Mouse (Mus musculus) intestine, embryonic 16.5 days (tissue): ENCODE results near the gene Khdc1c. TPM values are rescaled to one million over a fixed set of nuclear protein-coding genes. Genes with fewer than 3 reads are reported as not detected.
A peak's percentile ranks its signal among the peaks of the same experiment; 100 is the strongest.
"Not testable (repeated sequence)": the region's sequence is repeated elsewhere in the genome, so short reads cannot be mapped to it uniquely, and the experiment has no call there.

ENCODE experiments used
- ATAC-seq: fragments of 200-750 bp; cut with Nextera tagmentation; 2 replicates; pipeline ENCODE4 v1.8.0; 2017; ENCODE audit warnings: moderate TSS enrichment, moderate library complexity
- H3K27ac ChIP-seq: fragments of 300-500 bp; sonication (generic); 2 replicates; pipeline ENCODE4 v1.5.1; 2014; ENCODE audit warnings: mild to moderate bottlenecking, low read length
- H3K27me3 ChIP-seq: fragments of 300-500 bp; sonication (generic); replicated peaks from 2 replicates; pipeline ENCODE4 v1.6.1; 2014; ENCODE audit warnings: low read length, control low read depth, mixed read lengths; ENCODE audit not compliant: control insufficient read depth, insufficient read depth
- H3K36me3 ChIP-seq: fragments of 300-500 bp; sonication (generic); 2 replicates; pipeline ENCODE4 v1.6.1; 2014; ENCODE audit warnings: low read length, control low read depth; ENCODE audit not compliant: control insufficient read depth, insufficient read depth
- H3K4me1 ChIP-seq: fragments of 300-500 bp; sonication (generic); 2 replicates; pipeline ENCODE4 v1.6.1; 2014; ENCODE audit warnings: low read length, control low read depth, mixed read lengths; ENCODE audit not compliant: control insufficient read depth, insufficient read depth
- H3K4me2 ChIP-seq: fragments of 300-500 bp; sonication (generic); 2 replicates; pipeline ENCODE4 v1.6.1; 2014; ENCODE audit warnings: low read depth, low read length, control low read depth
- H3K4me3 ChIP-seq: fragments of 300-500 bp; sonication (generic); 2 replicates; pipeline ENCODE4 v1.5.1; 2014; ENCODE audit warnings: mild to moderate bottlenecking, low read length
- H3K9ac ChIP-seq: fragments of 300-500 bp; sonication (generic); 2 replicates; pipeline ENCODE4 v1.6.1; 2014; ENCODE audit warnings: low read depth, low read length
- H3K9me3 ChIP-seq: fragments of 300-500 bp; sonication (generic); 2 replicates; pipeline ENCODE4 v1.6.1; 2016; ENCODE audit warnings: low read length, control low read depth; ENCODE audit not compliant: control insufficient read depth
- WGBS: fragments of 180-500 bp; shearing (Covaris S2); extraction: QIAGEN DNeasy Blood & Tissue Kit; methylation state at CpG from one replicate; pipeline ENCODE4 v1.1.7; 2014; 5-methylcytosine and 5-hydroxymethylcytosine counted together
- polyA plus RNA-seq: library from polyadenylated mRNA; unstranded; fragments of >200 nt; fragmentation: Nextera tagmentation; extraction: Ambion mirVana; gene quantifications from 2 replicates; pipeline ENCODE4 v1.2.1, GENCODE M21; 2015

Gene Khdc1c
- polyA plus RNA-seq, 1 experiment from 2014 or later = not detected

GRCm38 (mm10) chr1:21340745-21341144 lies 27.4 kb upstream of the Khdc1c start:
- H3K9ac ChIP-seq = no peak overlapping the region
- H3K27me3 ChIP-seq = no peaks in the 10 kb centered on the region
- H3K9me3 ChIP-seq = no peaks in the 10 kb centered on the region
- H3K4me3 ChIP-seq = no peak overlapping the region
- 96% methylated on average over 1 of the region's 1 CpGs for WGBS
- no peak overlapping the region for H3K4me2 ChIP-seq
- no peak for ATAC-seq
- H3K27ac ChIP-seq = no peak overlapping the region
- no peaks in the 10 kb centered on the region for H3K4me1 ChIP-seq
- no peaks in the 10 kb centered on the region for H3K36me3 ChIP-seq

DNA sequence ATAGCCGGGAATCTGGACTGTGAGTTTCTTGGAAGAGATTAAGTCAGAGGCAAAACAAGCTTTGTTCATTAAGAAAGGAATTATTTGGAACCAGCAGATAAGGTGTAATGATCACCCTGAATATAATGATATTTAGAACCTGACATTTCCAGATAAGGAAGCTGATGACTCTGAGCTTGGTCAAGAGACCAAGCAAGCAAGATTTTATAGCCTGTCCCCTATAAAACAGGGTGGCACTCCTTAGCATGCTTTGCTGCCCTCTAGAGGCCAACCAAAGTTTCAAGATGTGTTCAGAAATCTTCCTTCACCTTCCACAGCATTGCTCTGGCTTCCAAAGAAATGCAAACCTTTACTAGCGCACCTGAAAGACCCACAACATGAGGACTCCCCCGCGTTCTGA lies 23.9 kb upstream of the Khdc1c start:
- no peaks in the 10 kb centered on the region for H3K9me3 ChIP-seq
- H3K4me3 ChIP-seq = no peak overlapping the region
- H3K27me3 ChIP-seq = no peaks in the 10 kb centered on the region
- 58% methylated on average over 4 of the region's 4 CpGs for WGBS
- no peak overlapping the region for H3K27ac ChIP-seq
- no peaks in the 10 kb centered on the region for H3K4me1 ChIP-seq
- H3K4me2 ChIP-seq = no peak overlapping the region
- peak; percentile 77 for ATAC-seq
- H3K36me3 ChIP-seq = no peaks in the 10 kb centered on the region
- H3K9ac ChIP-seq = no peak overlapping the region

DNA sequence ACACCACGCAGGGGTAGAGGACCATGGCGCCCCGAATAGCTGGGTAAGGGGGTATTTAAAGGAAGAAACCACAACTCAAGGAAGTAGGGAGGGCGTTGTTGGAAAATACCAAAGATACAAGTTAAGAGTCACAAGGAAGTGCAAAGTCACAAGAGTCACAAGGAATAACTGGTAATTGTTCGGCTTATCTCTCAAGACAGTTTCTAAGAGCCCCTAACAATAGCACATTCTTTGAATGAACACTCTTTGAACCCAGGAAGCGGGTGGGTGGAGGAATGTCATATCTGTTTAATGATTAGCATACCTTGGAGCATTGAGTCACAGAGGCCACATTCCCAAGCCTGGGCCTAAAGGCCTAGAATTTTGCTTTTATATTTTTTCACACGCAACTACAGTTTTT lies 23.4 kb upstream of the Khdc1c start:
- H3K4me1 ChIP-seq, H3K27me3 ChIP-seq, H3K9ac ChIP-seq, H3K4me2 ChIP-seq, H3K4me3 ChIP-seq, H3K27ac ChIP-seq, H3K9me3 ChIP-seq, H3K36me3 ChIP-seq: not testable (repeated sequence)
- ATAC-seq = 0 out of 2 replicates have a peak, but pooled peaks have one; percentile 28
- WGBS = 78% methylated on average over 7 of the region's 7 CpGs

- Histone ChIP-seq H3K9ac (no peak within 1 kb of the TSS), H3K4me2 (no peak within 1 kb of the TSS), H3K4me3 (no peak within 1 kb of the TSS), H3K27ac (no peak within 1 kb of the TSS), H3K9me3 (no peaks in the 10 kb centered on the region), H3K36me3 (no peaks in the 10 kb centered on the region), H3K27me3 (no peaks in the 10 kb centered on the region), H3K4me1 (no peaks in the 10 kb centered on the region)
- ATAC-seq = no peak
- 75% methylated on average over 2 of the region's 2 CpGs for WGBS
Observed at GRCm38 (mm10) chr1:21349341-21349740, 18.8 kb upstream of the Khdc1c start, which contains the start of gene Khdc1a. Khdc1a (plus strand) TSS chr1:21349641.

DNA sequence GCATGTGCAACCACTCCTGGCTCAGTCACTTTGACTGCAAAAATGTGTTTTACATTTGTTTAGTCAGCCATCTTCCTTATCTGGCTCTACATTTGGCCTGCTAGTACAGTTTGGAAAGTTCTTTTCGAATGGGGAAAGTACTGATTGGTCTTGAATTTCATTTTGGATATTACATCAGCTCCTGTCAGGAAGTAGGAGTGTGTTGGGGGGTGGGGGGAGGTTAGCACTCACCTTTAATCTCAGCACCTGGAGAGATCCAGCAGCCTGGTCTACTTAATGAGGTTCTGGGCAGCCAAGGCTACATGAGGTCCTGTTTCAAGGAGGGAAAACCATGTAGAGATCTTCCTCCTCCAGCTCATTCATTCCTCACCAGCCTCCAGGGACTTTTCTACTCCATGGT lies 15.1 kb downstream of the Khdc1c start, which contains the start of gene Khdc1b:
Gene Khdc1b, plus strand, starts transcription at position 301 of the 400 bp plus-strand sequence.
- no peak within 1 kb of the TSS for H3K27ac ChIP-seq
- H3K4me2 ChIP-seq = no peak within 1 kb of the TSS
- H3K27me3 ChIP-seq = no peaks in the 10 kb centered on the region
- H3K4me3 ChIP-seq = no peak within 1 kb of the TSS
- WGBS = 79% methylated on average over 1 of the region's 1 CpGs
- H3K9me3 ChIP-seq = no peaks in the 10 kb centered on the region
- H3K36me3 ChIP-seq = no peaks in the 10 kb centered on the region
- no peak within 1 kb of the TSS for H3K9ac ChIP-seq
- no peaks in the 10 kb centered on the region for H3K4me1 ChIP-seq
- ATAC-seq = no peak

- Histone ChIP-seq H3K9me3 (no peaks in the 10 kb centered on the region), H3K36me3 (no peaks in the 10 kb centered on the region), H3K27me3 (no peaks in the 10 kb centered on the region), H3K4me3 (no peak overlapping the region), H3K27ac (no peak overlapping the region), H3K4me1 (no peaks in the 10 kb centered on the region), H3K4me2 (no peak overlapping the region), H3K9ac (no peak overlapping the region)
- ATAC-seq = no peak
- 63% methylated on average over 6 of the region's 6 CpGs for WGBS
Observed at GRCm38 (mm10) chr1:21391138-21391671, 23.1 kb downstream of the Khdc1c start.

- H3K4me1 ChIP-seq = no peaks in the 10 kb centered on the region
- H3K9me3 ChIP-seq = no peaks in the 10 kb centered on the region
- H3K36me3 ChIP-seq = no peaks in the 10 kb centered on the region
- ATAC-seq = no peak
- WGBS = 84% methylated on average over 8 of the region's 8 CpGs
- H3K27me3 ChIP-seq = no peaks in the 10 kb centered on the region
- no peak overlapping the region for H3K9ac ChIP-seq
- no peak overlapping the region for H3K4me3 ChIP-seq
- no peak overlapping the region for H3K4me2 ChIP-seq
- H3K27ac ChIP-seq = no peak overlapping the region
Observed at GRCm38 (mm10) chr1:21402804-21403203, 34.7 kb downstream of the Khdc1c start.

DNA sequence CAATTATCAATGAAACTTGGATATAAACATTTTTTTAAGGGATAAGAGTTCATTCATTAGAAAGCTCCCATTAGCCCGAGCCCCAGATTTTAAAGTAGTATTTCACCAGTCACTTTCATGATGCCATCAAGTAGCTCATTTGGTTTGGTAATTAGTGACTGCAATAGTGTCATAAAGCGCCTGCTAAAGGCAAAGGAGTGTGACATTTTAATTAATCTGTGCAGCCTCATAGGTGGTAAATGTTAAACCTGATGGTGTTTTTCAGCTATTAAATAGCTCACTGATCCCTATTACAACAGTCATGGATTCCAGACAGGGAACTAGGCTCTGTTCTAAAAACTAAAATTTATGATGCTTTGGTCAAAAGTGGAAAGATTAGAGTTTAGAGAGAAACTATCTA lies 39.1 kb downstream of the Khdc1c start:
- no peaks in the 10 kb centered on the region for H3K27me3 ChIP-seq
- H3K36me3 ChIP-seq = no peaks in the 10 kb centered on the region
- no peak overlapping the region for H3K4me2 ChIP-seq
- H3K27ac ChIP-seq = no peak overlapping the region
- H3K9me3 ChIP-seq = no peaks in the 10 kb centered on the region
- ATAC-seq = no peak
- H3K9ac ChIP-seq = no peak overlapping the region
- H3K4me1 ChIP-seq = no peaks in the 10 kb centered on the region
- WGBS = 67% methylated on average over 2 of the region's 2 CpGs
- no peak overlapping the region for H3K4me3 ChIP-seq

GRCm38 (mm10) chr1:21411331-21412196 lies 43.4 kb downstream of the Khdc1c start:
- ATAC-seq = peak; percentile 46; the same call in 1 of the 2 replicates
- no peaks in the 10 kb centered on the region for H3K27me3 ChIP-seq
- 54% methylated on average over 18 of the region's 18 CpGs for WGBS
- H3K36me3 ChIP-seq = no peaks in the 10 kb centered on the region
- H3K9ac ChIP-seq = no peak overlapping the region
- H3K9me3 ChIP-seq = no peaks in the 10 kb centered on the region
- no peak overlapping the region for H3K4me2 ChIP-seq
- no peak overlapping the region for H3K27ac ChIP-seq
- no peaks in the 10 kb centered on the region for H3K4me1 ChIP-seq
- H3K4me3 ChIP-seq = no peak overlapping the region
